Mouse (Mus musculus) bone marrow, adult 2 months (tissue): ENCODE measurements around the gene Rars2. TPM values are rescaled to one million over a fixed set of nuclear protein-coding genes. Genes with fewer than 3 reads are reported as not detected.
"Not testable (repeated sequence)": the region's sequence is repeated elsewhere in the genome, so short reads cannot be mapped to it uniquely, and the experiment has no call there.

Experiments
- H3K27ac ChIP-seq: fragments of 200-500 bp; 2 replicates; pipeline ENCODE4 v1.5.1; 2012; ENCODE audit warnings: low read depth, mild to moderate bottlenecking, control low read depth, inconsistent platforms, low read length; ENCODE audit not compliant: control insufficient read depth, poor library complexity, insufficient read depth
- H3K4me1 ChIP-seq: fragments of 200-500 bp; 2 replicates; pipeline ENCODE4 v1.6.1; 2011; ENCODE audit warnings: low read length; ENCODE audit not compliant: control insufficient read depth, insufficient read depth
- H3K4me3 ChIP-seq: fragments of 200-500 bp; replicated peaks from 2 replicates; pipeline ENCODE3; 2011; ENCODE audit warnings: mild to moderate bottlenecking, low read depth, low read length, control low read depth; ENCODE audit not compliant: control insufficient read depth
- CTCF ChIP-seq: fragments of 200-500 bp; IDR thresholded peaks from 2 replicates; pipeline ENCODE4 v1.5.1; 2011; ENCODE audit warnings: low read length, control low read depth; ENCODE audit not compliant: control insufficient read depth, insufficient read depth
- POLR2A ChIP-seq: fragments of 200-500 bp; IDR thresholded peaks from 2 replicates; pipeline ENCODE4 v1.6.1; 2011; ENCODE audit warnings: low read depth, mild to moderate bottlenecking, control low read depth, low read length, borderline replicate concordance; ENCODE audit not compliant: control insufficient read depth
- WGBS: fragments of 180-500 bp; shearing (Covaris S2); methylation state at CpG from one replicate; pipeline ENCODE4 v1.1.7; 2018; 5-methylcytosine and 5-hydroxymethylcytosine counted together
- polyA plus RNA-seq: library from polyadenylated mRNA; stranded (reverse); fragments of >200 nt; gene quantifications from 2 replicates; pipeline ENCODE4 v1.2.4, GENCODE M21; 2011; ENCODE audit warnings: low replicate concordance; ENCODE audit not compliant: missing spikeins, insufficient read depth, insufficient read length

Rars2 gene
- polyA plus RNA-seq, result 10.5 TPM in 2 replicates

GRCm38 (mm10) chr4:34614630-34615094 lies at the start of gene Rars2, which contains the start of gene Orc3:
Gene Rars2 (plus strand): TSS chr4:34614957.
Gene Orc3 (minus strand): TSS chr4:34614944.
- Histone ChIP-seq H3K4me3 (peak within 1 kb of the TSS; percentile 99), H3K4me1 (peaks cover 3% of the 10 kb centered on the region; the same call in 1 of the 2 replicates), H3K27ac (peak within 1 kb of the TSS; percentile 90)
- TF ChIP-seq POLR2A (peak; percentile 89), CTCF (peak; percentile 15; the same call in 1 of the 2 replicates)
- under 1% methylated on average over 42 of the region's 42 CpGs for WGBS

GRCm38 (mm10) chr4:34566226-34566625 lies 48.5 kb upstream of the Rars2 start:
- TF ChIP-seq CTCF (no peak), POLR2A (no peak)
- WGBS, result 89% methylated on average over 6 of the region's 6 CpGs
- H3K4me3 ChIP-seq, result no peak overlapping the region

GRCm38 (mm10) chr4:34572876-34573275 lies 41.9 kb upstream of the Rars2 start:
- no peaks in the 10 kb centered on the region for H3K4me1 ChIP-seq
- no peak overlapping the region for H3K4me3 ChIP-seq
- WGBS, result 92% methylated on average over 2 of the region's 2 CpGs
- no peak overlapping the region for H3K27ac ChIP-seq
- TF ChIP-seq CTCF (no peak), POLR2A (no peak)

More at GRCm38 (mm10) chr4:34566226-34566625, 48.5 kb upstream of the Rars2 start:
- Histone ChIP-seq H3K4me1 (no peaks in the 10 kb centered on the region), H3K27ac (no peak overlapping the region)

GRCm38 (mm10) chr4:34577028-34577427 lies 37.7 kb upstream of the Rars2 start:
- no peaks in the 10 kb centered on the region; the same call in 1 of the 2 replicates for H3K4me1 ChIP-seq
- WGBS, result 90% methylated on average over 2 of the region's 2 CpGs

GRCm38 (mm10) chr4:34579215-34579614 lies 35.5 kb upstream of the Rars2 start:
- TF ChIP-seq CTCF, result no peak
- TF ChIP-seq POLR2A, result no peak
- H3K27ac ChIP-seq, result no peak overlapping the region
- H3K4me3 ChIP-seq, result no peak overlapping the region
- 88% methylated on average over 1 of the region's 1 CpGs for WGBS
- peaks cover 1% of the 10 kb centered on the region; the same call in 1 of the 2 replicates for H3K4me1 ChIP-seq

More at GRCm38 (mm10) chr4:34577028-34577427, 37.7 kb upstream of the Rars2 start:
- no peak overlapping the region for H3K4me3 ChIP-seq
- TF ChIP-seq POLR2A (no peak), CTCF (no peak)
- no peak overlapping the region for H3K27ac ChIP-seq

GRCm38 (mm10) chr4:34581489-34581888 lies 33.3 kb upstream of the Rars2 start:
- H3K4me3 ChIP-seq, H3K27ac ChIP-seq, H3K4me1 ChIP-seq: not testable (repeated sequence)
- WGBS, result 57% methylated on average over 1 of the region's 1 CpGs

GRCm38 (mm10) chr4:34581990-34582389 lies 32.8 kb upstream of the Rars2 start:
- Histone ChIP-seq H3K4me3 (no peak overlapping the region), H3K4me1 (peaks cover 1% of the 10 kb centered on the region; the same call in 1 of the 2 replicates), H3K27ac (no peak overlapping the region)
- WGBS, result 81% methylated on average over 7 of the region's 7 CpGs
- TF ChIP-seq CTCF, result no peak

- Histone ChIP-seq H3K27ac (no peak overlapping the region), H3K4me1 (peaks cover 1% of the 10 kb centered on the region; the same call in 1 of the 2 replicates), H3K4me3 (no peak overlapping the region)
- TF ChIP-seq CTCF, result no peak
- 81% methylated on average over 5 of the region's 5 CpGs for WGBS
Observed at GRCm38 (mm10) chr4:34582476-34582875, 32.3 kb upstream of the Rars2 start.

- H3K4me3 ChIP-seq, result no peak overlapping the region
- TF ChIP-seq POLR2A (no peak), CTCF (no peak)
- H3K4me1 ChIP-seq, result peaks cover 1% of the 10 kb centered on the region; the same call in 1 of the 2 replicates
- 96% methylated on average over 3 of the region's 3 CpGs for WGBS
- H3K27ac ChIP-seq, result no peak overlapping the region
Observed at GRCm38 (mm10) chr4:34583427-34583826, 31.3 kb upstream of the Rars2 start.
